Mouse (Mus musculus) spleen, adult 2 months (tissue): ENCODE measurements around the gene Fam172a. TPM values are rescaled to one million over a fixed set of nuclear protein-coding genes. Genes with fewer than 3 reads are reported as not detected.

ENCODE experiments used
- DNase-seq, 2 experiments: peaks; one replicate each; pipeline versions ENCODE4 v3.0.0 to v3.0.0-alpha.2; 2012 to 2021; ENCODE audit warnings: low spot score in 2 of 2, low read depth in 1 of 2
- H3K27ac ChIP-seq: fragments of 200-500 bp; 2 replicates; pipeline ENCODE4 v1.5.1; 2012; ENCODE audit warnings: low read length, inconsistent platforms; ENCODE audit not compliant: insufficient read depth
- H3K27me3 ChIP-seq: fragments of 200-500 bp; 2 replicates; pipeline ENCODE4 v1.6.1; 2012; ENCODE audit warnings: mild to moderate bottlenecking, moderate library complexity, low read length, inconsistent platforms; ENCODE audit not compliant: control insufficient read depth, insufficient read depth
- H3K36me3 ChIP-seq: fragments of 200-500 bp; 2 replicates; pipeline ENCODE4 v1.6.1; 2012; ENCODE audit warnings: mild to moderate bottlenecking, low read length, inconsistent platforms; ENCODE audit not compliant: control insufficient read depth, insufficient read depth
- H3K4me1 ChIP-seq: fragments of 200-500 bp; 2 replicates; pipeline ENCODE4 v1.6.1; 2011; ENCODE audit warnings: inconsistent platforms; ENCODE audit not compliant: control insufficient read depth, insufficient read depth, insufficient read length
- H3K4me3 ChIP-seq: fragments of 200-500 bp; 2 replicates; pipeline ENCODE4 v1.5.1; 2011; ENCODE audit warnings: mild to moderate bottlenecking, inconsistent platforms; ENCODE audit not compliant: insufficient read depth, insufficient read length; ENCODE audit errors: extremely low read depth
- CTCF ChIP-seq: fragments of 200-500 bp; IDR thresholded peaks from 2 replicates; pipeline ENCODE4 v1.5.1; 2011; ENCODE audit warnings: mild to moderate bottlenecking, inconsistent platforms; ENCODE audit not compliant: insufficient read depth, insufficient read length, insufficient replicate concordance; ENCODE audit errors: extremely low read depth
- POLR2A ChIP-seq: fragments of 200-500 bp; IDR thresholded peaks from 2 replicates; pipeline ENCODE4 v1.6.1; 2011; ENCODE audit warnings: low read depth, low read length, inconsistent platforms
- WGBS: fragments of 180-500 bp; shearing (Covaris S2); methylation state at CpG from one replicate; pipeline ENCODE4 v1.1.7; 2018; 5-methylcytosine and 5-hydroxymethylcytosine counted together
- polyA plus RNA-seq: library from polyadenylated mRNA; depleted of rRNA; stranded (reverse); fragments of >200 nt; gene quantifications from 2 replicates; pipeline ENCODE4 v1.2.3, GENCODE M21; 2012

Gene Fam172a
- polyA plus RNA-seq, 1 experiment, result 7.1 TPM

DNA sequence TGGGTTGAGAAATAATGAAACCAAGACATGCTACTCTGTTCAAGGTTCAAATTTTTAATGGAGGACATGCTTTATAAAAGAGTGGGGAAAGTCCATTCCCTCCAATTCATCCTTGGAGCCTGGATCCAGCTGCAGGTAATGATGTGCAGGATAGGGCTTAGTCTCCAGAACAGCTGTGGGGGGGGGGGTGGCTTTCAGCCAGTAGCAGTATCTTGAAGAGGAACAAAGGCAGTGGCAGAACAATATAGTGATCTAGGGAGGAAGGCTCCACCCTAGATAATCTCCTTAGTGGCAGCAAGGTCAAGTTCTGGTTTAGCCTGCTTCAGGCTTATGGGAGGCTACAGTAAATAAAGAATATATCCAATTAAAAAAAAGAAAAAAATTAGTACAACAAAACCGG, 108.6 kb downstream of the Fam172a start:
- no peak overlapping the region for H3K27ac ChIP-seq
- no peak overlapping the region for H3K4me3 ChIP-seq

DNA sequence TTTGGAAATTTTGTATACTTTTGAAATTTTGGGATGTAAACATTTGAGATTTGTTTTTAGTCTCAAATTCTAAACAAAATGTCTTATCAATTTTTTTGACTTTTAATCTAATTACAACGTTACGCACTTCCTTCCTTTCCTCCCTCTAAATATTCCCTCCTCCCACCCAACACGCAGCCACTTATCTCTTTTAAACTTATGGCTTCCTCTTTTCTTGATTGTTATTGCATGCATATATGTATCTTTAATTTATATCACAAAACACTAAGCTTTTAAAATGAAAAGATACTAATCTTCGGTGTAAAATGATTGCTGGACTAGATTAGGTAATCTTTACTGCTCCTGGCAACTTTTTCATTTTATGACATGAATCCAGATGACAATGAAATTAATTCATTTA, 124.3 kb downstream of the Fam172a start:
- DNase-seq, result no peak
- Histone ChIP-seq H3K36me3 (no peaks in the 10 kb centered on the region), H3K4me1 (no peaks in the 10 kb centered on the region), H3K27me3 (no peaks in the 10 kb centered on the region), H3K4me3 (no peak overlapping the region), H3K27ac (no peak overlapping the region)
- WGBS, result 76% methylated on average over 4 of the region's 4 CpGs
- no peak for TF ChIP-seq POLR2A

More for the DNA sequence above, 108.6 kb downstream of the Fam172a start:
- TF ChIP-seq POLR2A (no peak), CTCF (no peak)
- H3K36me3 ChIP-seq, result peaks cover 3% of the 10 kb centered on the region; the same call in 1 of the 2 replicates
- H3K27me3 ChIP-seq, result no peaks in the 10 kb centered on the region
- no peaks in the 10 kb centered on the region for H3K4me1 ChIP-seq
- 90% methylated on average over 1 of the region's 1 CpGs for WGBS
- DNase-seq, result no peak

DNA sequence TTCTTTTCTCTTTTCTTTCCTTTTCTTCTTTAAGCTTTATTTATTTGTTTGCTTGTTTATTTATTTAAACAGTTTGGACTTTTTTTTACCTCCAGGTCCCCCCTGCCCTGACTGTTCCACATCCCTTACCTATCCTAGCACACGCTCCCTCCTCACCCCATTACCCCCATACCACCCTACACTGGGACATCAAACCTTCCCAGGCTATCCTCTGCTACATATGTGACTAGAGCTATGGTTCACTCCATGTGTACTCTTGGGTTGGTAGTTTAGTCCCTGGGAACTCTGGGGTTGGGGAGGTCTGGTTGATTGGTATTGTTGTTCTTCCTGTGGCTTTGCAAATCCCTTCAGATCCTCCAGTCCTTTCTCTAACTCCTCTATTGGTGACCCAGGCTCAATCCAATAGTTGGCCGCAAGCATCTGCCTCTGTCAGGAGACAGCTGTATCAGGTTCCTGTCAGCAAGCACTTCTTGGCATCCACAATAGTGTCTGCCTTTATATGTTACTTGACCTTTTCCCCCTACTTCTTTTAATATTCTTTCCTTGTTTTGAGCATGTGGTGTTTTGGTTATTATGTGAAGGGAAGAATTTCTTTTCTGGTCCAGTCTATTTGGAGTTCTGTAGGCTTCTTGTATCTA, 141.3 kb downstream of the Fam172a start:
- WGBS, result 95% methylated on average over 2 of the region's 2 CpGs
- H3K4me1 ChIP-seq, result no peaks in the 10 kb centered on the region
- DNase-seq, result no peak
- no peak overlapping the region for H3K4me3 ChIP-seq
- no peak overlapping the region for H3K27ac ChIP-seq
- H3K36me3 ChIP-seq, result no peaks in the 10 kb centered on the region
- TF ChIP-seq POLR2A, result no peak
- no peak for TF ChIP-seq CTCF
- no peaks in the 10 kb centered on the region for H3K27me3 ChIP-seq

DNA sequence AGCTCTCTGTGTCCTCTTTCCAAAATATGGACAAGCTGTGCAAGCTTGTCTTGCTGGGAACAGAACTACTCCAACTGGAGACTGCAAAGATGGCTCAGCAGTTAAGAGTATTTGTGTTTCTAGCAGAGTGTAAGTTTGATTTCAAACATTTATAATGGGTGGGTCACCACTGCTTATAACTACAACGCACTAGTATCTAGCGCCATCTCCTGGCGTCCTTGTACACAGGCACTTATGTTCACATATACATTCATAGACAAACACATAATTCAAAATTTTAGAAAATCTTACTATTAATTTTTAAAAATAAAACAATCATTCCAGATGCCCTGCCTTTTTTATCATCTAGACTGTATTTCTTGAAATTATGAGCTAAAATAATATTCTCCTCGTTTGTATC, 147.0 kb downstream of the Fam172a start:
- no peak overlapping the region for H3K4me3 ChIP-seq
- H3K36me3 ChIP-seq, result no peaks in the 10 kb centered on the region
- 97% methylated on average over 4 of the region's 4 CpGs for WGBS
- DNase-seq, result no peak
- H3K27me3 ChIP-seq, result no peaks in the 10 kb centered on the region
- no peaks in the 10 kb centered on the region for H3K4me1 ChIP-seq
- no peak overlapping the region for H3K27ac ChIP-seq
- no peak for TF ChIP-seq CTCF
- TF ChIP-seq POLR2A, result no peak

DNA sequence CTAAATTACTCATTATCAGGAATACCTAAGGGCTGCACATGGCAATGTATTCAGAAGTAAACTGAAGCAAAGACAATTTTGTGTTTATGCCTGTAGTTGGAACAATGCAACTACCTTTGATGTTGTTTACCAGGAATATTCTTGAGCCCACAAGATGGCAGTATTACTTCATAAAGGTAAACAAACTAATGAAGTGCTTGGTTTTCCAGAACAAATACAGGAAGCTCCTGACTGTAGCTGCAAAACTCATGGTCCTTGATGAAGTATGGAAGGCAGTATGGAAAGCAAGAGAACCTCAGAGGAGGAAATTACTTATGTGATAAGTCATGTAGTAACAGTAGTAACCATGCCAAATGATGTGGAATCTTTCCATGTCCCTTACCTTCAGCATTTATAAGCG, 163.0 kb downstream of the Fam172a start:
- H3K36me3 ChIP-seq, result no peaks in the 10 kb centered on the region
- H3K4me3 ChIP-seq, result no peak overlapping the region; the same call in 1 of the 2 replicates
- H3K27ac ChIP-seq, result no peak overlapping the region
- DNase-seq, result no peak
- no peak for TF ChIP-seq CTCF
- TF ChIP-seq POLR2A, result no peak
- WGBS, result 100% methylated on average over 1 of the region's 1 CpGs
- H3K27me3 ChIP-seq, result no peaks in the 10 kb centered on the region
- H3K4me1 ChIP-seq, result no peaks in the 10 kb centered on the region

DNA sequence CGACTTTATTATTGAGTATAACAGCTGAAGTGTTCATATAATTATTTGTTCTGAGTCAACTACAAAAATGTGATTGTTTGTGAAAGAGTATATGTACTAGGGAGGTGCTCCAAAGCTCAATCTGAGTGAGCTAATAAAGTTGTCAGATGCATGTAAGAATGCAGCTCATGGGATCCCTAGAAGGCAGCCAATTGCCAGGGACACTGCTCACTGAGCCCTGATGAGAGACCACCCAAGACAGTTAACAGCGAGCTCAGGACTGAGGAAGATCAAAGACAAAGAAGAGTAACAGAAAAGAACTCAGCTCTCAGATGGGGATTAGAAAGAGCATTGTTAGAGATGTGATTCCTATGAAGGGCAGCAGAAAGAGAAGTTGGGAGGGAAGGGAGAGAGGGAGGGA, 166.5 kb downstream of the Fam172a start:
- Histone ChIP-seq H3K4me1 (no peaks in the 10 kb centered on the region), H3K36me3 (no peaks in the 10 kb centered on the region), H3K27me3 (no peaks in the 10 kb centered on the region), H3K27ac (no peak overlapping the region), H3K4me3 (no peak overlapping the region)
- 94% methylated on average over 2 of the region's 2 CpGs for WGBS
- DNase-seq, result no peak
- no peak for TF ChIP-seq CTCF
- TF ChIP-seq POLR2A, result no peak

DNA sequence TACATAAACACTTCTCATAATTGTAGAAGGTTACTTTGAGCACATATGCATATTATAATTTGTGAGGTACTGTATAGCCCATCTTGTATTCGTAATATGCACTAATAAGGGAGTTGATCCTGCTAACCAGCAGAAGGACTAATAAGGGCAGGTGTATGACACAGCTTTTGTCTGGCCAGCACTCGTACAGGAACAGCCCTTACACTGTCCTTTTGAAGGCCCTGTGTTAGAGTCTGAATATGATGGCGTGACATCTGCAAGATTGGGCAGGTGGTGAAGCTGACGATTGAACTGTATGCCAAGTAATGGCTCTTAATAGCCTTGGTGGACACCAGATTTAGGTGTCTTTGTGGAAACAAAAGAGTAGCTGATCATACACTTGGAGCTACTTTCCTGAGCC, 176.3 kb downstream of the Fam172a start:
- DNase-seq, result no peak
- 96% methylated on average over 4 of the region's 4 CpGs for WGBS
- no peaks in the 10 kb centered on the region for H3K4me1 ChIP-seq
- H3K4me3 ChIP-seq, result no peak overlapping the region
- no peak for TF ChIP-seq POLR2A
- no peak for TF ChIP-seq CTCF
- no peaks in the 10 kb centered on the region for H3K36me3 ChIP-seq
- no peak overlapping the region for H3K27ac ChIP-seq
- no peaks in the 10 kb centered on the region for H3K27me3 ChIP-seq
